Mouse (Mus musculus) layer of hippocampus, adult 9-11 months (tissue): ENCODE measurements around the gene Tdg.
A peak's percentile ranks its signal among the peaks of the same experiment; 100 is the strongest.
"Not testable (repeated sequence)": the region's sequence is repeated elsewhere in the genome, so short reads cannot be mapped to it uniquely, and the experiment has no call there.

Experiments
- DNase-seq: peaks from one replicate; pipeline ENCODE4 v3.0.0; 2022

Gene Tdg

GRCm38 (mm10) chr10:82629586-82630255 lies at the start of gene Tdg:
Gene Tdg (plus strand): TSS chr10:82629828.
- DNase-seq = peak; percentile 93

GRCm38 (mm10) chr10:82589673-82590072 lies 40.0 kb upstream of the Tdg start:
- DNase-seq = not testable (repeated sequence)

GRCm38 (mm10) chr10:82594421-82594820 lies 35.2 kb upstream of the Tdg start:
- not testable (repeated sequence) for DNase-seq

GRCm38 (mm10) chr10:82622235-82622634 lies 7.4 kb upstream of the Tdg start:
- no peak for DNase-seq

- DNase-seq = peak; percentile 82
Observed at GRCm38 (mm10) chr10:82622671-82623552, 6.7 kb upstream of the Tdg start, which contains the start of gene 1190007I07Rik. Gene 1190007I07Rik (minus strand): TSS chr10:82623228.

- DNase-seq = not testable (repeated sequence)
Observed at GRCm38 (mm10) chr10:82623553-82623932, 6.1 kb upstream of the Tdg start.

- peak; percentile 28 for DNase-seq
Observed at GRCm38 (mm10) chr10:82629111-82629585, 480 bp upstream of the Tdg start.

GRCm38 (mm10) chr10:82630497-82630896 lies 869 bp downstream of the Tdg start:
- DNase-seq = no peak

- no peak for DNase-seq
Observed at GRCm38 (mm10) chr10:82631133-82631532, 1.5 kb downstream of the Tdg start.

GRCm38 (mm10) chr10:82632496-82633280 lies 3.1 kb downstream of the Tdg start:
- DNase-seq = no peak

- DNase-seq = no peak
Observed at GRCm38 (mm10) chr10:82634348-82634747, 4.7 kb downstream of the Tdg start.

- no peak for DNase-seq
Observed at GRCm38 (mm10) chr10:82636321-82636720, 6.7 kb downstream of the Tdg start.

- DNase-seq = no peak
Observed at GRCm38 (mm10) chr10:82639032-82639698, 9.5 kb downstream of the Tdg start.

GRCm38 (mm10) chr10:82641481-82641880 lies 11.9 kb downstream of the Tdg start:
- DNase-seq = no peak

GRCm38 (mm10) chr10:82646083-82646482 lies 16.5 kb downstream of the Tdg start:
- DNase-seq = no peak

GRCm38 (mm10) chr10:82647205-82647811 lies 17.7 kb downstream of the Tdg start:
- DNase-seq = no peak

- DNase-seq = no peak
Observed at GRCm38 (mm10) chr10:82651221-82651620, 21.6 kb downstream of the Tdg start.

- no peak for DNase-seq
Observed at GRCm38 (mm10) chr10:82652625-82653024, 23.0 kb downstream of the Tdg start.

GRCm38 (mm10) chr10:82654581-82654980 lies 25.0 kb downstream of the Tdg start:
- DNase-seq = no peak

- peak; percentile 80 for DNase-seq
Observed at GRCm38 (mm10) chr10:82661820-82662219, 32.2 kb downstream of the Tdg start.

- peak; percentile 78 for DNase-seq
Observed at GRCm38 (mm10) chr10:82662267-82662990, 32.8 kb downstream of the Tdg start.
